Mouse (Mus musculus) c-Kit-positive CD71-negative TER-119-negative erythroid progenitor cells, embryonic 14.5 days (primary cell): ENCODE results near the gene Efcc1.
"Not testable (repeated sequence)": the region's sequence is repeated elsewhere in the genome, so short reads cannot be mapped to it uniquely, and the experiment has no call there.

Experiments used
- DNase-seq: peaks from one replicate; pipeline ENCODE4 v3.0.0-alpha.2; 2013; ENCODE audit warnings: low read depth

Gene Efcc1

DNA sequence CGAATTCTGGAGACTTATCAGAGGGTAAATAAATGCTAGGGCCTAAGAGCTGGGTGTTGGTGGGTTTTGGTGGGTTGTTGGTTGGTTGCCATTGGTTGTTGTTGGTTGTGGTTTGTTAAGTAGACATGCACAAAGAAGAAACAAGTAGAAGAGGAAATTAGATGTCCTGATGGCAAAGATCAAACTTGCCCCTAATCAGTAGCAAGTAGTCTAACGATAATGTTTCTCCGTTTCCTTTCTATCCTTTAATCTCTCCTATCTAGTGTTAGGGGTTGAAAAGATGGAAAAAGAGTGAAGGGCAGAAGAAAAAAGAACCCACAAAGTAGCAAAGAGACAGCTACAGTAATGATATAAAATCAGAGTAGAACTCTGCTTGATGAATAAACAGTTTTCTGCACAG lies 14.0 kb downstream of the Efcc1 start:
- no peak for DNase-seq

DNA sequence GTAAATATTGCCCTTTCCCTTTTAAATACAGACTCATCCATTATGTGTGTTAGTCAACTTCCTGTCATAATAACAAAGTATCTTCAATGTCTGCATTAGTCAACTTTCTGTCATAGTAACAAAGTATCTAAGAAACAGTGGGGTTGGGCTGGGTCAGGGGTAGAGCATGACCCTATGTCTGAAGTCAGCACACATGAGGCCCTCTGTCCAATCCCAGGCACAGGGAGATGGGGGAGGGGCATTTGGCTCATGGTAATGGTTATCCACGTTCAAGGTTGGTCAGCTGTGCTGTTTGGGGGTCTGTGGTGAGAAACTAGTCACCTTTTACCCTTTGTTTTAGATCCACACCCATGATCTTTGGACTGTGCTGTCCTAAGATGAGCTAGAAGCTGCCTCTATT lies 14.6 kb downstream of the Efcc1 start:
- no peak for DNase-seq

DNA sequence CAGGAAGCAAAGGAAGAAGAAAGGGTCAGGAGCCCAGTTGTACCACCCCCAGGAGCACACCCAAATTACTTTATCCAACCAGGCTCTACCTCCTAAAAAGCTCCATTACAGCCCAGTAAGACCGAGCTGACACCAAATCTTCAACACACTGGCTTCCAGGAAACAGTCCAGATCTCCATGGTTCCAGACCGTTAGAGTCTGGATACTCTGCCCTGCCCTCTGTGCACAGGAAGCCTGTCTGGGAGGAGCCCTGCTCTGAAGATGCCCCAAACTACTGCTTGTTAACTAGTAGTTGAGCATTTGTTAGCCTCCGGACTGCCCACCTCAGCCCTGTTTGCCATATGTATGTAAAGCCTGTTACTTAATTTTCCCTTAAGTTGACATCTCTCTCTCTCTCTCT lies 15.4 kb downstream of the Efcc1 start:
- DNase-seq, result no peak

DNA sequence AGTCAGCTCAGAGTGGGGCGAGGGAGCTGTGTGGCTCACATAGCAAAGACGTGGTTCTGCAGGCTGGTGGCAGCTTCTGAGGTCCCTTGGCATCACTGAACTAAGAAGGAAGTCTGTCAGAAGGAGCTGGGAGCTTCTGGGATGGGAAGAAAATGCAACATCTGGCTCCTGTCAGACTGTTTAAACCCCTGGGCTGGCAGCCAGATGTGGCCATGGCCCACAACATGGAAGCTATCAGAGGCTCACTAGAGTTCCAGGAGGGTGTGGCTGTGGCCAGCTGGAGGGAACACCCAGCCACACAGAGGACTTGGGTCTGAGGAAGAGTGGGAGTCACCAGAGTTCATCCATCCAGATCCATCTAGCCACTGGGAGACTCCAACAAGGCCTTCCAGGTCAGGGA lies 16.2 kb downstream of the Efcc1 start:
- DNase-seq, result no peak

DNA sequence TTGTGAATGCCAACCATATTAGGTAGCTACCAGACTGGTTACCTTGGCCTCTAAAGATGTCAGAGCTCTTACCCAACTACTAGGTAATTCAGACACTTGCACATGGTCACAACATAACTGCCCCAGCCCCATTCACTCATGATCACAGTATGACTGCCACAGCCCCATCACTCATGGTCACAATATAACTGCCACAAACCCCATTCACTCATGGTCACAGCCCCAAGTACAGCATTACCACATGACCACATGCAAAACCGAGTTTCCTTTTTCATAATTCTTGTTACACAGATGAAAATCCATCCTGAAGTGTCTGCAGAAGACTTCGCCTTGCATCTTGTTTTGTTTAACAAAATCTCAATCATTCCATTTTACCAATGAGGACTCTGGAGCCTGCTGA lies 17.4 kb downstream of the Efcc1 start:
- no peak for DNase-seq

DNA sequence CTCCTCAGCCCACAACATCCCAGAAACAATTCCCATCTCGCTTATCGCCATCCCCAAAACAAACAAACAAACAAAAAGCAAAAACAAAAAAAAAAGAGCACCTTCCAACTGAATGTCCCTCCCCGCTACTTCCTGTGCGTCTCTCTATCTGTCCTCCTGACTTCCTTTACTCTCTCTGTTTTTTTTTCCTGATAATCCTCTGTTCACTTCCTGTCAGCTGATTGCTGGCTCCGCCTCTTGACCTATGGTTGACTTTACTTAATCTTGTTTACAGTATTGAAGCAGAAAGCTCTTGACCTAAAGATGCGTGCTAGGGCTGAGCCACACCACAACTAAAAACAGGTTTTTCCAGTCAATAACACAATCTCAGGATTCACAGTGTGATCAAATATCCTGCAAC lies 17.9 kb downstream of the Efcc1 start:
- no peak for DNase-seq

DNA sequence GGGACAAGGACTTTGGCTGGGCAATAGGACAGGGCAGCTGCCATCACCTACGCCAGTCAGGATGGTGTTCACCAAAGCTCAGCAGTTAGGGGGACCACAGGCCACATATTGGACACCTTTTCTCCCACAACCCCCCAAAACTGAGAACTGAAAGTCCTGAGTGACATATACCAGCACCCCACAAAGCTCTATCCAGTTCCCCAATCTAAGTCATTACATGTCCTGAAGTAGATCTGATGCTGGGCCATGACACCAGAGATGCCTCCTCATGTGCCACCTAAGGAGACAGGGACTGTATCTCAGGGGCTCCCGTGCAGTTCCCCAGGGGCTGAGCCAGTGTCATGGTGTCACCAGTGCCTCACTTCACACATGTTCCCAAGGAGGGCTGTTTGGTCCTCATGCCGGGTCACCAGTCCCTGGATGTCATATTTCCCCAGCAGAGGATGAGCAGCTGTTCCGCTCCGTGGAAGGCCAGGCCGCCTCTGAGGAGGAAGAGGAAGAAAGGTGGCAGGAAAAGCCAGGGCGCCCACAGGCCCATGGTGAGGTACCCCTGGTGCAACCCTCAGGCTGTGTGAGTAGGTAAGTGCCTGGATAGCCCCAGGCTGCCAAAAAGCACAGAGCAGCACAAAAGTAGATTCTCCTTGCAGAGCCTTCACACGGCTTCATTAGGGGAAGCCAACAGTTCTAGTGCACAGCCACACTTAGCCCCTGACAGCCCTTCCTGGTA lies 19.7 kb downstream of the Efcc1 start:
- no peak for DNase-seq

DNA sequence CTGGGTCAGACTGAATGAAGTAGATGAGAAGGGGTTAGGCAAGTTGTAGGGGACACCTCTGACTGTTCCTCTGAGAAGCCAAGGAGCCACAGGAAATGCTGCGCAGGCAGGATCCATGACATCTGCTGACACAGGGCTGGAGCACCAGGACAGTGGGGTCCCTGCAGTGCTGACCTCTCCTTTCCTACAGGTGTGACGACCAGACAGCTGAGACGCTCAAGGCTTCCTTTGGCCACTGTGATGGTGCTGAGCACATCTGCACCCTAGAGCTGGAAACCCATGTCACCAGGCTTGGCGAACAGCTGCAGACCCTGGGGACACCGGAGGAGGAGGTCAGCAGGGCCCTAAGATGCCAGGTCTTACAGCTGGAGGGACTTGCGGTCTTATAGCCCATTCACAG lies 20.9 kb downstream of the Efcc1 start:
- no peak for DNase-seq

DNA sequence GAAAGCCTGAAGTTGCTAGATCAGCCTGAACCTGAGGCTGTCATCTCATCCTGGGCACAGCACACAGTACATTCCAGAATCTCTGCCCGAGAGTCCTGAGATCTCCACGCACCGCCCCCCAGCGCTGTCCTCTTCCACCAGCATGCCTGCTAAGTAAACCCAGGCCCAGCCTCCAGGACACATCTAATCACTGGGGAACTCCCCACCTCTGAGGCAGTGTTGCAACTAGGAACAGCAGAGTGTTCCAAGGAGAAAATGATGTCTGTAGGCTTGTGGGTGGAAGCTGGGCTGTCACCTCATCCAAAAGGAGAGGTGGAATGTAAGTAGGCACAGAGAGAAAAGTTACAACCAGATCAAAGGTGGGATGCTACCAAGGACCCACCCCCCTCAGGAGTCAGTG lies 24.5 kb downstream of the Efcc1 start:
- DNase-seq, result no peak

DNA sequence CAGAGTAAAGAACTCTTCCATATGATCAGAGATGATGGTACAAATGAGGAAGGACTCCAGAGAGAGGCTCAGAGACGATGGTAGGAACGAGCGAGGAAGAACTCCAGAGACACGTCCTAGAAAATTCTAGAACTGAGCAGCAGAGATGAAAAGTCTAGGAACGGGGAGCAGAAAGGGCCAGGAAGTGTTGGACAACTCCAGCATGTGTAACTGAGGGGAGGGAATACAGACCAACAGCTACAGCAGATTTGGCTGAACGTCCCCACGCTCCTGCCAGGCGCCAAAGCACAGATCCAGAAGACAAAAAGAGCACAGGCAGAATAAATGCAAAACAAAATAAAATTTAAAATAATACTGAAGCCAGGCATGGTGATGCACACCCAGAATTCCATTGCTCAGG lies 26.2 kb downstream of the Efcc1 start:
- no peak for DNase-seq

DNA sequence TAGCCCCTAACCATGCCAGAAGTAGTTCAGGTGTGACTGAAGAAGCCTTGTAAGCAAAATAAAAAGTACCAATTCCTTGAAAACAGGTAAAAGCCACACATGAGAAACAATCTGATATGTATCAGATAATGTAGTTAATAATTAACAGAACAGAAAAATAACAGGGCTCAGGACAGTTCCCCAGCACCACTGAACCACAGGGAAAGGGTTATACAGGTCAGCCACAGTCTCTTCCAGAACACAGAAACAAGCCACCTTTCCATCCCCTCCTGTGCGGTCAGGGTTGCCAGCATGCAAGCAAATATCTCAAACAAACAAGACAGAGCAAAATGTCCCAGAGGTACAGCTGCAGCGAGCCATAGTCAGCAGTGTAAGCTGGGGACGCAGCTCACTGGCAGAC lies 28.7 kb downstream of the Efcc1 start:
- no peak for DNase-seq

DNA sequence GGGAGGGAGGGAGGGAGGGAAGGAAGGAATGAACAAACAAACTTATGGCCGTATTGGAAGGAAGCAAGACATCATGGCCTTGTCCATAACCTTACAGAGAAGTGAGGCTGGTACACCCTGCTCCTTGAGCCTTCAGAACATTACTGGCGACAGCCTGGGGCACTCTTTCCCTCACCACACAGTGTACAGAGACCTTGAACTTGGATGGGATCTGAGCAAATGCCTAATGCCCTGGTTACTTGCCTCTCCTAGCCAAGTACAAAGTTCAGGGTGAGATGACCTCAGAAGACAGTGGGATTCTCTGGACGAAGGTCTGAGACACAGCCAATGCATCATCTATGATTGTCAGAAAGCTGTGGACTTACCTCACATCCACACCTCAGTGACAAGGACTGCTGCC lies 29.2 kb downstream of the Efcc1 start:
- DNase-seq, result no peak

DNA sequence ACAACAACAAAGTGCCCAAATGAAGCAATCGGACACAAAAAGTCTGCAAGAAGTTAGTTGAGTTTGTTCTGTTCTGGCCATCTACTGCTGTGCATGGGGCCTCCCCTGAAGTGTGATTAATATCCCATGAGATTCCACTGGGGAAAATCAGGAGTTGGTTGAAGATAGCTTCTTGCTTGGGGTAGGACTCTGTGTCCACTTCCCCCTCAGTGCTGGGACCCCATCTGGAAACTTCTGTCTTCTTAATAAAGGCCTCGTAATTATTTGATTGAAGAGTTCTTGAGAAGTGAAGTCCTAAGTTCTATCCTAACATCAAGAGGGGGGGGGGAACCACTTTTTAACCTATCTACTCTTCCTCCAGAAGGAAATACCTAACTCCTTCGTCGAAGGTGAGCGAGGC lies 31.5 kb downstream of the Efcc1 start:
- no peak for DNase-seq

DNA sequence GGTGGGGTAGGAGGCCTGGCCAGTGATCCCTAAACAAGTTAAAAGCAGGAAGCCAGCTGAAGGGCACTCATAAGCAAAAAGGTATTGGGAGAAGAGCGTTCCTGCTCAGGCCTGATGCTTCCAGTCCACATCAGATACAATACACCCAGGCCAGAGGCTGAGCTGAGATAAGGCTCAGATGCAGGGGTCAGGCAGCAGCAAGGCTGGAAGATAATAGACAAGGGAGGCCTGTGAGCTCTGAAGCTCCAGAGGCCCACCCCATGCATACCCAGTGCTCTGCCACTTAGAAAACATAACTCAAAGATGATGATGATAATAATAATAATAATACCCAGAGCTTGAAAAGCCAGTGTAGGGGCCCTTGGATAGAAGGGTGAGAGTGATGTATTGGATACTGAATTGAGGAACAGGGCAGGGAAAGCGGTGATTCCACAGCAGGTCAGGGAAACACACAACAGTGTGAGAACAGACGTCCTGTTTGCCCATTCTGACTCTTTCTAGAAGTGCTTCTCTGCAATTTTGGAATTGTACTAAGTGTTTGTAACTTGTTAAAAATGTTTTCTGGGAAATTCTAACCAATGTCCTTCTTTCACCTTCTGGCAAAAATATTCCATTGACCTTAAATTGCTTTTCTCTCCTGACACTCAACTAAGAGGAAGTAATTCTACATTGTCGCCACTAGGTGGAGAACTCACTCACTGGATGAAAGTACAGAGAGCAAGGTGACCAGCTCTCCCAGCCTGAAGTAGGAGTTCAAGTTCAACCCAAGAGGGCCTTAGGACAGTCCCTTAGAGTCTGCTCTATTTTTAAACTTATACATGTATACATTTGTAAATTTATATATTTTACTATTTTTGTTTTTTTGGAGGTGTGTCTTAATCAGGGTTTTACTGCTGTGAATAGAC lies 33.0 kb downstream of the Efcc1 start:
- no peak for DNase-seq

DNA sequence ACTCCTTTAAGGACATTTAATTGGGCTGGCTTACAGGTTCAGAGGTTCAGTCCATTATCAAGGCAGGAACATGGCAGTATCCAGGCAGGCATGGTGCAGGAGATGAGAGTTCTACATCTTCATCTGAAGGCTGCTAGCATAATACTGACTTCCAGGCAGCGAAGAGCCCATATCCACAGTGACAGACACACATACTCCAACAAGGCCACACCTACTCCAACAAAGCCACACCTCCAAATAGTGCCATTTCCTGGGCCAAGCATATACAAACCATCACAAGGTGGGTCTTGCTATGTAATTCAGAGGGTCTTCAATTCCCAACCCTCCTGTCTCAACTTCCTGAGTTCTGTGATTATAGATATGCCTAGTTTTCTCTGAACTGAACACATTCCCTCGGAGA lies 33.6 kb downstream of the Efcc1 start:
- not testable (repeated sequence) for DNase-seq

DNA sequence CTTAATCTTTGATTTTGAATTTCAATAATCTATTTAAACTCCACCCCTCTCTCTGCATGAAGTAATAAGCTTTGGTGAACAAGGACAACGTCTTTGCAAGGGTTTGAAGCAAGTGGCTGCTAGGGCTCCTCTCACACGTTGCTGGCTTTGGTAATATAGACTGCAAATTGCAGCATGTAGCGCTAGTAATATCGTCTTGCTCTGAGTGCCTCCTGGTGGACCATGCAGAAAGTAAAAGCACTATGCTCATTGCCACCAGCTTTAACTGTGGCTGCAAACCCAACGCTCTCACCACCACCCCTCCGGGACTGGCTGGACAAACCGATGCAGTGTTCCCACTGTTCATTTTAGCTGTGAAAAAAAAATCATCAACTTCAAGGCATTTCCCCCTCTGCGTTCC lies 40.0 kb downstream of the Efcc1 start:
- no peak for DNase-seq

DNA sequence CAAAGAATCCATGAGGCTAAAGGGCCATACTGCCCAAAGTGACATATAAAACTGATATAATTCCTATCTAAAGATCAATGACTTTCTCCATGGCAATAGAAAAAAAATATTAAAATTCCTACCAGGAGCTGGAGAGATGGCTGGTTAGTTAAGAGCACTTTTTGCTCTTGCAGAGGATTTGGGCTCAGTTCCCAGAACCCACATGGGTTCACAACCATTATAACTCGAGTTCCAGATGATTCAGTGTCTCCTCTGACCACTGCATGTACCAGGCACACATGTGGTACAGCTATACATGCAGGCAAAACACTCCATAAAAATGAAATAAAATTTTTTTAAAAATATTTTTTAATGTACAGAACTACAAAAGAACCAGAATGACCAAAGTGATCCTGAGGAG lies 43.8 kb downstream of the Efcc1 start:
- no peak for DNase-seq

DNA sequence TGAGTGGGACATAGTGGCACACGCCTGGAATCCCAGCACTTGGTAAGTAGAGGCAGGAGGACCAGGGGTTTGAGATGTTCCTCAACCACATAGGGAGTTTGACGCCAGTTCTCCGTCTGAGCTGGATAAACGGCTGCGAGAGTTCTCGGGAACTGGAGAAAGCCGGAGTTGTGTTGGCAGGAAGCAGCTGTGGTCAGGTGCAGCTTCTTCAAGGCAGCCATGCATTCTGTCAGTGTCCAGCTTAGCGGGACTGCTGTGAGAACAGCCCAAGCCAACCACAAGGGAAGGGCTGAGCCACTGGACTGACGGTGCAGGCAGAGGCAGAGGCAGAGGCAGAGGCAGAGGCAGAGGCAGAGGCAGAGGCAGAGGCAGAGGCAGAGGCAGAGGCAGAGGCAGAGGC lies 44.2 kb downstream of the Efcc1 start:
- DNase-seq, result no peak

DNA sequence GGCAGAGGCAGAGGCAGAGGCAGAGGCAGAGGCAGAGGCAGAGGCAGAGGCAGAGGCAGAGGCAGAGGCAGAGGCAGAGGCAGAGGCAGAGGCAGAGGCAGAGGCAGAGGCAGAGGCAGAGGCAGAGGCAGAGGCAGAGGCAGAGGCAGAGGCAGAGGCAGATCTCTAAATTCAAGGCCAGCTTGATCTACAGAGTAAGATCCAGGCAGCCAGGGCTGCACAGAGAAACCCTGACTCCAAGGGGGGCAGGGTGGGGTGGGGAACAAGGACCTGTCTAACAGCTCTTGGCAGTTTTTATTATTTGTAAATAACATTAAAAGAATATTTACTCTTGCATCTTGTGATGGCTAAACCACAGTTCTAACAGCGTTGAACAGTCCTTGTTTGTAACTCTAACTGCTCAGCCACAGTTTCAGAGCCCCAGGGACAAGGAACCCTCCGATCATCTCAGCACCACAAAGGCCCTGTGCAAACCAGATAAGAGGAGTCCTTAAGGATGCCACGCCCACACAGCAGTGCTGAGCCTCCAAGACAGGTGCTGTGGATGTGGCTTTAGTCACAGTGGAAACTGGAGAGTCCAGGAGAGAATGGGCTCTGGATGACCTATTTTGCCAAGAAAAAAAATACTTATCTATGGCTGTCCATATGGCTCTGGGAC lies 45.0 kb downstream of the Efcc1 start:
- DNase-seq, result peak; percentile 68

DNA sequence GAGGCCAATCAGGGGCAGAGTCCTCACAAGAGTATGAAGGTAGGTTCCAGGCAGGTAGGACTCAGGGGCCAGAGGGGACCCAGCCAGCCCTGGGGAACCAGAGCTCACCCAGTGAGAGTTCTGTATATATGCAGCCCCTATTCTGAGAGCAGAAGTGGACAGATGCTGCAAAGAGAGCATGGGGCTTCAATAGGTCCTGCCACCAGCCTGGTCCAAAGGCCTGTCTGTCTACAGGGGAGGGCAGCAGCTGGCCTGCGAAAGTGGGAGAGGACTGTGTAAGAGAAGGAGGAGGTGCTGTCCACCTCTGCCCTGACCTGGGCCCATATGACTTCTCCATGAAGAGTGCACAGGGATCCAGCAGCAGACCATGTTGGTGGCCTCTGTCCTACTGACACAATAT lies 46.0 kb downstream of the Efcc1 start:
- no peak for DNase-seq

DNA sequence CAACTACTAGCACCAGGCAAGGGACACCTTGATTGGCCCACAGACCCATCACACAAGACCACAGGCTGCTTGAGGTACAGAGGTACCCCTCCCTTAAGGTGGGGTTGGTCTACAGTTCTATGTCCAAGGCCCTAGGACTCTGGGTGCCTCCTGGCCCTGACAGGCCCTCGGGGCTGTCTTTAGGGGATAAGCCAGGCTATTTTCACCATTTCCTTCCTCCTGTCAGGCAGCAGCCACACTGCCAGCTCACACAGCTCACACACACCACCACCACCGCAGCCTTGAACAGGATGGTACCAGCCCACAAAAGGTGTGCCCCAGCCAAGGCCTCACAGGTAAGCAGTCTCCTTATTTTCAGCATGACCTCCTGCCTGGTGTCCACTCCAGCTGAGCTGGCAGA lies 47.2 kb downstream of the Efcc1 start, which contains the start of gene Gp9:
Gene Gp9 (plus strand): TSS at position 231 of the 400 bp plus-strand sequence.
- DNase-seq, result no peak

DNA sequence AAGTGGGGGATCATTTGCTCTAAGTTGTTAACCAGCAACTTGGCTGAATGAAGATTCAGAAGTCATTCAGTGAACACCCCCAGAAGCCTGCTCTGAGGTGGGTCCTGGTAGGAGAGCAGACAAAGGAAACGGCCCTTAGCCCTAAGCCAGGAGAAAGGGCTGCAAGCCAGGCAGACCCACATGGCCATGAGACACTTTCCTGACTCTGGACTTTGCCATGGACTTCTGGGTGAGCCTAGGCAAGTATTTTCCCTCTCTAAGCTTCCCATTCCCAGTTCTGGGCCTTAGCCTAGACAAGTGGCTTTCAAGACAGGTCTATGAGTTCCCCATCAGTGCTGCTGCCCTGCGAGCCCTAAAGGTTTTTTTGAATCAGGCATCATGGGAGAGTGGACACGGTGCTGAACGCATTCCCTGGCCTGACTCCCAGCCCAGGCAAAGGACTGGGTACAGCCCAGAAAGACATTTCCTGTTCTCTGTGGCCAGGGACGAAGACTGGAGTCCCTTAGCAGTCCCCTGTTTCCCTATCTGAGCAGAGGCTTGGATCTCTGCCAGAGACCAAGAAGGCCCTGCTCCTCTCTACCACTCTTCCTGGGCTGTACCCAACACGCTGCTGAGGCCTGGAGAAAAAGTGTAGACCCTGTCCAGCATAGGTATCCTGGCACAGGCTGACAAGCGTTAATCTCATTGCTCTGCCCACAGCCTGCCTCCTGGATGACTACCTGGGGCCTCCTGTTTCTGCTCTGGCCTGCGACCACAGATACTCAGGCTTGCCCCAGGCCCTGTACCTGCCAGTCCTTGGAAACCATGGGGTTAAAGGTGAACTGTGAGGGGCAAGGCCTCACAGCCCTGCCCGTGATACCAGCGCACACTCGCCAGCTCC lies 47.9 kb downstream of the Efcc1 start:
- no peak for DNase-seq
